Mouse (Mus musculus): ENCODE measurements at regions not wholly inside any gene's neighbourhood (a gene's known extent, or its start where the extent isn't known, plus 50 kb on each side); places are given as distances from the start of the nearest gene placed in this dataset.

DNA sequence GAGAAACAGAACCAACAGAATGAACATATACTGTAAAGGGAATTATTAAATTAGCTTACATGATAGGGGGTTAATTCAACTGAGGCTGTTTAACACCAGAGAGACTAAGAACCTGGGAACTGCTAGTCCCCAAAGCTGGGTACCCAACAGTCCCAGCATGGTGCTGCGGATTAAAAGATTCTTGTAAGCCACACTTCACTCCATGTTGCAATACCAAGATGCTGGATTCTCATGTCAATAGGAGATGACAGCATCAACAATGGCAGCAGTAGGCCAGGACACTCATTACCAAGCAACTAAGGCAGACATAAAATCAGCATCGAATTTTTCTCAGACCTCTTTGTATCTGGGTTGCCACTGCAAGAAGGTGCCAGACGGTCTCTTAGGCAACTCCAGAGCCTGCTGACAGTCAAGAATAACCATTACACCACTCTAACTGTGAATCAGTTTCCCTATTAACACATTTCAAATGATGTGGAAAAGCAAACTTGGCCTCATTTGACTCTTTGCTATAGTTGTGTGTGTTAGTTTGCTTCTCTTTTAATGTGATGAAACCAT lies 79.1 kb upstream of the Gls start:
- no peak for TF ChIP-seq CTCF (conservative IDR thresholded peaks at IDR 0.05; ENCODE audit: insufficient read depth, insufficient read length, low read depth, low read length)
- TF ChIP-seq POLR2A (IDR thresholded peaks at IDR 0.05; ENCODE audit: low read depth, low read length), result no peak
